ENCODE assay signal across 8 mouse cellular contexts in the genomic region with DNA sequence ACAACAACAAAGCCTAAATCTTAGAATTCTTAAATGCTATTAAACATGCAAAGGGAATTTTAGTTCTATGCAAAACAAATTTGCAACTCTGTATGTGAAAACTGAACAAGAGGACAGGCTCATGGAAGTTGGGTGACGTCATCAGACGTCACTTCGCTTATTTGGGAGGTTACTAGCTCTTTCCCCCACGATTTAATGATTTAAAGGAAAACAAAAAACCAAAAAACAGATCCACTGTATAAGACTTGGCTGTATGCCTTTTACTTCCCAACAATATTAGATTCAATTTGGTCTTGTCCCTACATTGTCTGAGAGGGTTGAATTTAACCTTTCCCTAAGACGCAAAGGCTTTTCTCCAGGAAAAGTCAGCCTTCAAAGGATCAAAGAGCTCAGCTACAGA. TPM values are rescaled to one million over a fixed set of nuclear protein-coding genes. Genes with fewer than 3 reads are reported as not detected.
DNase-seq lines count a peak whose midpoint lies in the region; ATAC-seq and TF ChIP-seq lines count a peak whose summit lies in the region.

Nampt (plus strand) TSS at position 130 of the 400 bp plus-strand sequence.

- 3% methylated on average over 5 of the region's 5 CpGs for WGBS in hindbrain, postnatal 0 days
- WGBS in limb, embryonic 14.5 days = 3% methylated on average over 5 of the region's 5 CpGs
- WGBS in neural tube, embryonic 15.5 days = 6% methylated on average over 5 of the region's 5 CpGs

- H3K4me1 ChIP-seq in bone marrow macrophage, adult 2 months (ENCODE audit: control insufficient read depth, insufficient read depth, low read length) = peaks cover 37% of the 10 kb centered on the region
- H3K4me1 ChIP-seq in hindbrain, postnatal 0 days (ENCODE audit: insufficient read depth, low read length) = peaks cover 5% of the 10 kb centered on the region; the same call in 1 of the 2 replicates
- H3K4me1 ChIP-seq in limb, embryonic 14.5 days (ENCODE audit: control insufficient read depth, insufficient read depth, low read length) = no peaks in the 10 kb centered on the region
- H3K4me1 ChIP-seq in neural tube, embryonic 15.5 days = 0 out of 2 replicates have a peak, but pooled peaks cover 5% of the 10 kb centered on the region

- peak within 1 kb of the TSS; percentile 93 for H3K27ac ChIP-seq in bone marrow macrophage, adult 2 months (ENCODE audit: insufficient read depth, low read depth, low read length)
- H3K27ac ChIP-seq in hindbrain, postnatal 0 days = peak within 1 kb of the TSS; percentile 97
- peak within 1 kb of the TSS; percentile 92 for H3K27ac ChIP-seq in limb, embryonic 14.5 days (replicated peaks; ENCODE audit: low read depth, low read length)
- H3K27ac ChIP-seq in neural tube, embryonic 15.5 days (replicated peaks) = peak within 1 kb of the TSS; percentile 98

- ATAC-seq in hindbrain, postnatal 0 days = no peak
- no peak for ATAC-seq in limb, embryonic 14.5 days (ENCODE audit: low FRiP score, low read depth)
- peak; percentile 23 for ATAC-seq in neural tube, embryonic 15.5 days (ENCODE audit: low FRiP score)

- peak; percentile 14 for DNase-seq in right cerebral cortex, postnatal 4 days
- no peak for DNase-seq in right cerebral cortex, postnatal 14 days
- DNase-seq in forelimb bud, embryonic 11.5 days (ENCODE audit: low read depth, low spot score) = peak; percentile 83
- DNase-seq in hindbrain, postnatal 0 days (ENCODE audit: low spot score) = peak; percentile 82
- DNase-seq in limb, embryonic 14.5 days (ENCODE audit: low spot score) = peak; percentile 70
- DNase-seq in natural killer cell, adult 2 months (ENCODE audit: low spot score in 2 of 2) = no peak

- H3K9me3 ChIP-seq in hindbrain, postnatal 0 days (ENCODE audit: low read length) = no peaks in the 10 kb centered on the region
- no peaks in the 10 kb centered on the region for H3K9me3 ChIP-seq in limb, embryonic 14.5 days (ENCODE audit: control insufficient read depth, low read length)
- no peaks in the 10 kb centered on the region for H3K9me3 ChIP-seq in neural tube, embryonic 15.5 days (replicated peaks)

- TF ChIP-seq POLR2A in bone marrow macrophage, adult 2 months (IDR thresholded peaks at IDR 0.05; ENCODE audit: borderline replicate concordance, low read depth, low read length) = no peak
- no peak for TF ChIP-seq POLR2A in limb, embryonic 14.5 days (IDR thresholded peaks at IDR 0.05; ENCODE audit: borderline replicate concordance, extremely low read depth, insufficient read depth, insufficient read length)

- no peaks in the 10 kb centered on the region for H3K27me3 ChIP-seq in hindbrain, postnatal 0 days (ENCODE audit: insufficient read depth, low read length)
- no peaks in the 10 kb centered on the region for H3K27me3 ChIP-seq in limb, embryonic 14.5 days (ENCODE audit: control insufficient read depth, insufficient read depth, low read length)
- no peaks in the 10 kb centered on the region for H3K27me3 ChIP-seq in neural tube, embryonic 15.5 days (replicated peaks)

- no peaks in the 10 kb centered on the region for H3K36me3 ChIP-seq in hindbrain, postnatal 0 days (ENCODE audit: insufficient read depth, low read length)
- H3K36me3 ChIP-seq in limb, embryonic 14.5 days (ENCODE audit: control insufficient read depth, insufficient read depth, low read length) = no peaks in the 10 kb centered on the region
- H3K36me3 ChIP-seq in neural tube, embryonic 15.5 days = peaks cover 6% of the 10 kb centered on the region; the same call in 1 of the 2 replicates

- H3K4me3 ChIP-seq in bone marrow macrophage, adult 2 months (ENCODE audit: insufficient read depth, low read length) = peak within 1 kb of the TSS; percentile 80
- H3K4me3 ChIP-seq in hindbrain, postnatal 0 days (ENCODE audit: low read length) = peak within 1 kb of the TSS; percentile 95
- H3K4me3 ChIP-seq in limb, embryonic 14.5 days (replicated peaks; ENCODE audit: low read length) = peak within 1 kb of the TSS; percentile 83
- peak within 1 kb of the TSS; percentile 90 for H3K4me3 ChIP-seq in neural tube, embryonic 15.5 days (replicated peaks)

- H3K9ac ChIP-seq in hindbrain, postnatal 0 days (replicated peaks; ENCODE audit: low read length) = peak within 1 kb of the TSS; percentile 76
- H3K9ac ChIP-seq in limb, embryonic 14.5 days (ENCODE audit: low read depth, low read length, severe bottlenecking) = peak within 1 kb of the TSS; percentile 75
- H3K9ac ChIP-seq in neural tube, embryonic 15.5 days (replicated peaks) = peak within 1 kb of the TSS; percentile 73

- peak within 1 kb of the TSS; percentile 69 for H3K4me2 ChIP-seq in hindbrain, postnatal 0 days (ENCODE audit: low read depth, low read length)
- H3K4me2 ChIP-seq in limb, embryonic 14.5 days (replicated peaks; ENCODE audit: low read depth, low read length, severe bottlenecking) = peak within 1 kb of the TSS; percentile 62
- H3K4me2 ChIP-seq in neural tube, embryonic 15.5 days = peak within 1 kb of the TSS; percentile 64

- TF ChIP-seq CTCF in bone marrow macrophage, adult 2 months (IDR thresholded peaks at IDR 0.05; ENCODE audit: low read depth, low read length) = no peak
- TF ChIP-seq CTCF in hindbrain, postnatal 0 days (IDR thresholded peaks at IDR 0.05; ENCODE audit: low read depth) = no peak

RNA-seq across cellular contexts. Expression of gene Nampt, which starts in this region (rescaled TPM):
- polyA plus RNA-seq in bone marrow macrophage, adult 2 months (2012; ENCODE audit: insufficient read depth, insufficient read length, missing spikeins) = 97.2 and 112 TPM in 2 replicates
- 22.9 and 28.3 TPM in 2 replicates for total RNA-seq in hindbrain, postnatal 0 days (2014; rRNA removed)
- 27.0 and 27.5 TPM in 2 replicates for polyA plus RNA-seq in hindbrain, postnatal 0 days (2015; fragmentation: Nextera tagmentation; extraction: Ambion mirVana)
- 12.5 and 15.8 TPM in 2 replicates for polyA plus RNA-seq in limb, embryonic 14.5 days (2012; rRNA removed)
- polyA plus RNA-seq in limb, embryonic 14.5 days (2014; fragmentation: Nextera tagmentation; extraction: Ambion mirVana) = 18.4 and 19.4 TPM in 2 replicates
- polyA plus RNA-seq in neural tube, embryonic 15.5 days (2015; fragmentation: Nextera tagmentation; extraction: Ambion mirVana) = 29.3 and 29.5 TPM in 2 replicates

Comparison
In these comparisons a context has a peak if more than half of its experiments do, and no peak if none do; other contexts are left out.
1. DNase-seq: peak in right cerebral cortex, postnatal 4 days (single experiment), forelimb bud, embryonic 11.5 days (single experiment), hindbrain, postnatal 0 days (single experiment) and limb, embryonic 14.5 days (single experiment); none in right cerebral cortex, postnatal 14 days (single experiment) and natural killer cell, adult 2 months (0 of 2).
2. Peak in every context shown above with its lines, with median percentiles within 50 percentile points of each other: H3K27ac ChIP-seq, H3K4me3 ChIP-seq, H3K4me2 ChIP-seq and H3K9ac ChIP-seq.